Mouse (Mus musculus) G1E (cell line): ENCODE measurements around the gene Crisp4. TPM values are rescaled to one million over a fixed set of nuclear protein-coding genes. Genes with fewer than 3 reads are reported as not detected.

Experiments used
- ATAC-seq: 2 replicates; pipeline ENCODE4 v1.8.0; 2016; ENCODE audit warnings: mild to moderate bottlenecking; ENCODE audit not compliant: insufficient number of reproducible peaks, poor library complexity, low FRiP score, severe bottlenecking; ENCODE audit errors: extremely low read depth
- DNase-seq: peaks from one replicate; pipeline ENCODE4 v3.0.0; 2012; ENCODE audit warnings: low spot score
- H3K27me3 ChIP-seq: 2 replicates; pipeline ENCODE4 v1.6.1; 2012; ENCODE audit warnings: mild to moderate bottlenecking, low read length, inconsistent platforms; ENCODE audit not compliant: insufficient read depth
- H3K36me3 ChIP-seq: replicated peaks from 2 replicates; pipeline ENCODE3; 2012; ENCODE audit warnings: mild to moderate bottlenecking, inconsistent platforms
- H3K4me1 ChIP-seq: 2 replicates; pipeline ENCODE4 v1.6.1; 2012; ENCODE audit warnings: low read depth, low read length, inconsistent platforms, mixed read lengths; ENCODE audit not compliant: insufficient read depth
- H3K4me3 ChIP-seq: 2 replicates; pipeline ENCODE4 v1.5.1; 2012; ENCODE audit warnings: low read depth, mild to moderate bottlenecking, inconsistent platforms, low read length, moderate library complexity, mixed read lengths
- H3K9me3 ChIP-seq: replicated peaks from 2 replicates; pipeline ENCODE4 v1.6.1; 2012; ENCODE audit warnings: inconsistent platforms
- CTCF ChIP-seq: IDR thresholded peaks from 2 replicates; pipeline ENCODE4 v1.5.1; 2012; ENCODE audit warnings: low read depth, low read length, inconsistent platforms, mixed read lengths
- GATA1 ChIP-seq: IDR thresholded peaks from 2 replicates; pipeline ENCODE4 v1.6.1; 2012; ENCODE audit warnings: borderline replicate concordance, low read length, inconsistent platforms, mixed read lengths
- GATA2 ChIP-seq: IDR thresholded peaks from 2 replicates; pipeline ENCODE4 v1.6.1; 2012; ENCODE audit warnings: low read depth, low read length, inconsistent platforms, borderline replicate concordance
- POLR2AphosphoS5 ChIP-seq: IDR thresholded peaks from 2 replicates; pipeline ENCODE4 v1.6.1; 2012; ENCODE audit warnings: low read depth, low read length, inconsistent platforms; ENCODE audit not compliant: insufficient replicate concordance
- TAL1 ChIP-seq: conservative IDR thresholded peaks from 2 replicates; pipeline ENCODE4 v1.6.1; 2012; ENCODE audit warnings: low read depth, low read length, inconsistent platforms, mixed read lengths
- polyA plus RNA-seq: library from polyadenylated mRNA; stranded (reverse); fragments of >175 nt; gene quantifications from 2 replicates; pipeline ENCODE4 v1.2.3, GENCODE M21; 2012
- total RNA-seq, 2 experiments: library from RNA; stranded (forward) in 1 of 2; stranded (reverse) in 1 of 2; fragments of 200-1000 nt in 1 of 2; fragments of >200 nt in 1 of 2; fragmentation: Nextera tagmentation in 1 of 2; gene quantifications; 2 replicates each; pipeline ENCODE4 v1.2.3; 2014 to 2017

Gene Crisp4
- total RNA-seq (2014; fragmentation: Nextera tagmentation), result not detected in 2 replicates
- 0.44 TPM in 1 of 2 replicates, not detected in the other for total RNA-seq (2017)
- polyA plus RNA-seq, result not detected in 2 replicates

GRCm38 (mm10) chr1:18145802-18146201, at the start of gene Crisp4:
Gene Crisp4 (minus strand): TSS chr1:18145902.
- ATAC-seq, result no peak
- TF ChIP-seq POLR2AphosphoS5 (no peak), TAL1 (no peak), GATA2 (no peak), GATA1 (no peak), CTCF (no peak)
- Histone ChIP-seq H3K36me3 (no peaks in the 10 kb centered on the region), H3K4me1 (no peaks in the 10 kb centered on the region), H3K4me3 (no peak within 1 kb of the TSS), H3K27me3 (no peaks in the 10 kb centered on the region), H3K9me3 (no peaks in the 10 kb centered on the region)
- no peak for DNase-seq

- DNase-seq, result no peak
- no peak for ATAC-seq
- H3K27me3 ChIP-seq, result no peaks in the 10 kb centered on the region
- no peaks in the 10 kb centered on the region for H3K36me3 ChIP-seq
- peaks cover 4% of the 10 kb centered on the region; the same call in 1 of the 2 replicates for H3K9me3 ChIP-seq
- no peaks in the 10 kb centered on the region for H3K4me1 ChIP-seq
- no peak overlapping the region for H3K4me3 ChIP-seq
- TF ChIP-seq GATA1, result no peak
- TF ChIP-seq CTCF, result no peak
- TF ChIP-seq TAL1, result no peak
- no peak for TF ChIP-seq GATA2
- TF ChIP-seq POLR2AphosphoS5, result no peak
Measured at GRCm38 (mm10) chr1:18191719-18192118, 46.0 kb upstream of the Crisp4 start.

- H3K36me3 ChIP-seq, result no peaks in the 10 kb centered on the region
- no peak for TF ChIP-seq TAL1
- TF ChIP-seq CTCF, result no peak
- no peak for TF ChIP-seq POLR2AphosphoS5
- TF ChIP-seq GATA1, result no peak
- no peak for TF ChIP-seq GATA2
- H3K27me3 ChIP-seq, result no peaks in the 10 kb centered on the region
- ATAC-seq, result no peak
- DNase-seq, result no peak
- peaks cover 4% of the 10 kb centered on the region; the same call in 1 of the 2 replicates for H3K9me3 ChIP-seq
- no peak overlapping the region for H3K4me3 ChIP-seq
- no peaks in the 10 kb centered on the region for H3K4me1 ChIP-seq
Measured at GRCm38 (mm10) chr1:18190714-18191712, 45.3 kb upstream of the Crisp4 start.

- no peak for TF ChIP-seq GATA2
- no peak for TF ChIP-seq GATA1
- no peak for TF ChIP-seq POLR2AphosphoS5
- no peak for TF ChIP-seq TAL1
- no peak for TF ChIP-seq CTCF
- H3K36me3 ChIP-seq, result no peaks in the 10 kb centered on the region
- no peak for ATAC-seq
- H3K9me3 ChIP-seq, result no peaks in the 10 kb centered on the region
- no peak overlapping the region for H3K4me3 ChIP-seq
- no peaks in the 10 kb centered on the region for H3K4me1 ChIP-seq
- no peaks in the 10 kb centered on the region for H3K27me3 ChIP-seq
- no peak for DNase-seq
Measured at GRCm38 (mm10) chr1:18181167-18181566, 35.5 kb upstream of the Crisp4 start.

- TF ChIP-seq CTCF (no peak), GATA1 (no peak), POLR2AphosphoS5 (no peak), GATA2 (no peak), TAL1 (no peak)
- ATAC-seq (no peak), DNase-seq (no peak)
- Histone ChIP-seq H3K4me3 (no peak overlapping the region), H3K4me1 (no peaks in the 10 kb centered on the region), H3K36me3 (no peaks in the 10 kb centered on the region), H3K27me3 (no peaks in the 10 kb centered on the region), H3K9me3 (peaks cover 9% of the 10 kb centered on the region; the same call in 1 of the 2 replicates)
Measured at GRCm38 (mm10) chr1:18170573-18170972, 24.9 kb upstream of the Crisp4 start.

- no peak for TF ChIP-seq GATA2
- no peak for TF ChIP-seq TAL1
- TF ChIP-seq CTCF, result no peak
- no peak for TF ChIP-seq GATA1
- no peak for TF ChIP-seq POLR2AphosphoS5
- ATAC-seq, result no peak
- no peak overlapping the region for H3K4me3 ChIP-seq
- no peaks in the 10 kb centered on the region for H3K27me3 ChIP-seq
- no peaks in the 10 kb centered on the region for H3K4me1 ChIP-seq
- no peaks in the 10 kb centered on the region for H3K36me3 ChIP-seq
- no peak for DNase-seq
- peaks cover 9% of the 10 kb centered on the region; the same call in 1 of the 2 replicates for H3K9me3 ChIP-seq
Measured at GRCm38 (mm10) chr1:18168261-18168660, 22.6 kb upstream of the Crisp4 start.
